Mouse (Mus musculus) ES-Bruce4 (cell line): ENCODE results near the gene Il3ra. TPM values are rescaled to one million over a fixed set of nuclear protein-coding genes. Genes with fewer than 3 reads are reported as not detected.

Experiments
- H3K27ac ChIP-seq: 2 replicates; pipeline ENCODE4 v1.5.1; 2012; ENCODE audit warnings: low read length, inconsistent platforms; ENCODE audit not compliant: insufficient read depth
- H3K27me3 ChIP-seq: 2 replicates; pipeline ENCODE4 v1.6.1; 2012; ENCODE audit warnings: mild to moderate bottlenecking, low read length, inconsistent platforms; ENCODE audit not compliant: control insufficient read depth, poor library complexity, insufficient read depth, severe bottlenecking
- H3K36me3 ChIP-seq: 2 replicates; pipeline ENCODE4 v1.6.1; 2012; ENCODE audit warnings: inconsistent platforms, mild to moderate bottlenecking, low read length, moderate library complexity; ENCODE audit not compliant: control insufficient read depth, poor library complexity, insufficient read depth, severe bottlenecking
- H3K4me1 ChIP-seq: one replicate; pipeline ENCODE4 v1.8.1; 2011; ENCODE audit warnings: low read length; ENCODE audit not compliant: control insufficient read depth, insufficient read depth
- H3K4me3 ChIP-seq: 2 replicates; pipeline ENCODE4 v1.5.1; 2011; ENCODE audit warnings: low read depth, mild to moderate bottlenecking, low read length
- H3K9ac ChIP-seq: 2 replicates; pipeline ENCODE4 v1.6.1; 2012; ENCODE audit warnings: low read depth, mild to moderate bottlenecking, inconsistent platforms; ENCODE audit not compliant: poor library complexity, severe bottlenecking
- H3K9me3 ChIP-seq: replicated peaks from 2 replicates; pipeline ENCODE4 v1.6.1; 2012; ENCODE audit warnings: mild to moderate bottlenecking, low read length, inconsistent platforms; ENCODE audit not compliant: control insufficient read depth, poor library complexity, insufficient read depth, severe bottlenecking
- CTCF ChIP-seq: IDR thresholded peaks from one replicate; pipeline ENCODE4 v1.8.1; 2011; ENCODE audit warnings: low read depth, low read length
- EP300 ChIP-seq: IDR thresholded peaks from 2 replicates; pipeline ENCODE4 v1.6.1; 2011; ENCODE audit warnings: low read depth, low read length; ENCODE audit not compliant: insufficient read depth
- POLR2A ChIP-seq: IDR thresholded peaks from one replicate; pipeline ENCODE4 v1.8.1; 2011; ENCODE audit warnings: low read length; ENCODE audit not compliant: insufficient read depth
- polyA plus RNA-seq: library from polyadenylated mRNA; stranded (reverse); fragments of >200 nt; gene quantifications from 2 replicates; pipeline ENCODE4 v1.2.4, GENCODE M21; 2011; ENCODE audit warnings: low read depth; ENCODE audit not compliant: missing spikeins, insufficient read depth, insufficient read length

The Il3ra gene
- polyA plus RNA-seq, 1 experiment: 7.0 TPM

GRCm38 (mm10) chr14:14346813-14347100 is 682 bp downstream of the Il3ra start:
- H3K4me1 ChIP-seq: no peaks in the 10 kb centered on the region

GRCm38 (mm10) chr14:14347151-14347835 is 1.2 kb downstream of the Il3ra start:
- TF ChIP-seq POLR2A (no peak), CTCF (no peak), EP300 (no peak)
- no peaks in the 10 kb centered on the region for H3K36me3 ChIP-seq
- peaks cover 13% of the 10 kb centered on the region; the same call in 1 of the 2 replicates for H3K9me3 ChIP-seq
- H3K4me1 ChIP-seq: no peaks in the 10 kb centered on the region
- H3K4me3 ChIP-seq: no peak overlapping the region
- no peaks in the 10 kb centered on the region for H3K27me3 ChIP-seq
- no peak overlapping the region for H3K9ac ChIP-seq
- H3K27ac ChIP-seq: no peak overlapping the region

More at GRCm38 (mm10) chr14:14346813-14347100, 682 bp downstream of the Il3ra start:
- H3K4me3 ChIP-seq: peak overlapping the region; percentile 72
- H3K27me3 ChIP-seq: no peaks in the 10 kb centered on the region
- peaks cover 10% of the 10 kb centered on the region; the same call in 1 of the 2 replicates for H3K9me3 ChIP-seq
- H3K36me3 ChIP-seq: no peaks in the 10 kb centered on the region
- H3K27ac ChIP-seq: no peak overlapping the region
- peak overlapping the region; percentile 69 for H3K9ac ChIP-seq
- TF ChIP-seq EP300 (no peak), CTCF (no peak), POLR2A (no peak)

- TF ChIP-seq EP300: no peak
- Histone ChIP-seq H3K4me3 (no peak overlapping the region), H3K36me3 (no peaks in the 10 kb centered on the region), H3K9ac (no peak overlapping the region), H3K27ac (no peak overlapping the region), H3K4me1 (no peaks in the 10 kb centered on the region), H3K9me3 (peaks cover 20% of the 10 kb centered on the region), H3K27me3 (no peaks in the 10 kb centered on the region)
Measured at GRCm38 (mm10) chr14:14347836-14348621, 2.0 kb downstream of the Il3ra start.

- no peaks in the 10 kb centered on the region for H3K36me3 ChIP-seq
- no peak for TF ChIP-seq EP300
- no peak for TF ChIP-seq POLR2A
- no peak for TF ChIP-seq CTCF
- H3K4me3 ChIP-seq: no peak overlapping the region
- peaks cover 28% of the 10 kb centered on the region for H3K9me3 ChIP-seq
- no peaks in the 10 kb centered on the region for H3K27me3 ChIP-seq
- H3K4me1 ChIP-seq: no peaks in the 10 kb centered on the region
- H3K9ac ChIP-seq: no peak overlapping the region
- no peak overlapping the region for H3K27ac ChIP-seq
Measured at GRCm38 (mm10) chr14:14348674-14349401, 2.8 kb downstream of the Il3ra start.

- TF ChIP-seq EP300 (no peak), CTCF (no peak), POLR2A (no peak)
- H3K9ac ChIP-seq: no peak overlapping the region
Measured at GRCm38 (mm10) chr14:14349485-14350262, 3.6 kb downstream of the Il3ra start.

More at GRCm38 (mm10) chr14:14349485-14350262, 3.6 kb downstream of the Il3ra start:
- H3K4me1 ChIP-seq: no peaks in the 10 kb centered on the region
- H3K9me3 ChIP-seq: peaks cover 36% of the 10 kb centered on the region
- no peaks in the 10 kb centered on the region for H3K27me3 ChIP-seq
- no peak overlapping the region for H3K27ac ChIP-seq
- no peaks in the 10 kb centered on the region for H3K36me3 ChIP-seq
- no peak overlapping the region for H3K4me3 ChIP-seq
